Comparison of ENCODE assay signal across 8 mouse cellular contexts in the genomic region with DNA sequence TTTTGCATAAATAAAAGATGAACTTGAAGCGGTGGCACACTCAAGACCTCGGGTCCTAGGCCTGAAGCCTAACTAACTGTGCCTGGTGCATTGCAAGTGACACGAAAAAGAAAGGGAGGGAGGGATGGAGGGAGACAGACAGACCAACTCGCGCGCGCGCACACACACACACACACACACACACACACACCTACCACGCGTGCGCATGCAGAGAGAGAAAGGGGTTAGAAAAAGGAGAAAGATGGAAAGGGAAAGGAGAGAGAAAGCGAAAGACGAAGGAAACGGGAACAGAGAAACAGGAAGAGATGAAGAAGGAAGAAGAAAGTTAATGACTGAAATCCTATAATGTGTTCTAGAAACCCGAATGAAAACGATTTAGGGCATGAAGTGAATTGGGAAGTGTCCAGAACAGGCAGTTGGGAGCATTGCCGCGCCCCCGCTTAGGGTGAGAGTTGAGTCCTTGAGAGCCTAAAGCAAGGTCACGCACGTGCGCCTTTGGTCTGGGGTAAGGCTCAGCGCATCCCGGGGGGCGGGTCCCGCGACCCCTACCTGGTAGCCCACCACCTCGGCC. TPM values are rescaled to one million over a fixed set of nuclear protein-coding genes. Genes with fewer than 3 reads are reported as not detected.
DNase-seq lines count a peak whose midpoint lies in the region; ATAC-seq and TF ChIP-seq lines count a peak whose summit lies in the region.

No protein-coding gene starts in this region.

- H3K9me3 ChIP-seq in heart, postnatal 0 days (replicated peaks; ENCODE audit: control insufficient read depth, low read length), result no peaks in the 10 kb centered on the region
- H3K9me3 ChIP-seq in lung, embryonic 16.5 days (ENCODE audit: control insufficient read depth, low read length), result no peaks in the 10 kb centered on the region

- peak overlapping the region; percentile 97 for H3K4me2 ChIP-seq in heart, postnatal 0 days (ENCODE audit: low read depth, low read length)
- peak overlapping the region; percentile 99 for H3K4me2 ChIP-seq in lung, embryonic 16.5 days (ENCODE audit: low read depth, low read length)

- TF ChIP-seq CTCF in heart, postnatal 0 days (IDR thresholded peaks at IDR 0.05; ENCODE audit: low read depth), result no peak

- peak overlapping the region; percentile 100 for H3K27ac ChIP-seq in heart, postnatal 0 days (ENCODE audit: low read depth)
- peak overlapping the region; percentile 97 for H3K27ac ChIP-seq in lung, embryonic 16.5 days (ENCODE audit: low read length)

- peaks cover 8% of the 10 kb centered on the region for H3K4me1 ChIP-seq in heart, postnatal 0 days (ENCODE audit: control insufficient read depth, insufficient read depth)
- H3K4me1 ChIP-seq in lung, embryonic 16.5 days (replicated peaks; ENCODE audit: control insufficient read depth, insufficient read depth, low read length), result peaks cover 4% of the 10 kb centered on the region; the same call in 1 of the 2 replicates

- peak; percentile 67 for DNase-seq in CD4-positive, CD25-positive, alpha-beta regulatory T cell, adult 2 months (ENCODE audit: low read depth, low spot score)
- DNase-seq in WW6 (ENCODE audit: low read depth, low spot score), result peak; percentile 43
- DNase-seq in embryo, embryonic 11.5 days (ENCODE audit: low read depth, low spot score), result peak; percentile 14
- peak; percentile 27 for DNase-seq in heart, postnatal 0 days (ENCODE audit: low spot score)
- DNase-seq in layer of hippocampus, adult 9-11 months, result peak; percentile 28
- DNase-seq in retina, embryonic 14.5 days (ENCODE audit: low spot score), result peak; percentile 49
- DNase-seq in ovary, postnatal 14 days (ENCODE audit: low spot score), result no peak

- no peak for TF ChIP-seq EP300 in heart, postnatal 0 days (IDR thresholded peaks at IDR 0.05; ENCODE audit: low read depth)

- 4% methylated on average over 28 of the region's 28 CpGs for WGBS in heart, postnatal 0 days
- WGBS in lung, embryonic 16.5 days, result 4% methylated on average over 28 of the region's 28 CpGs

- H3K4me3 ChIP-seq in heart, postnatal 0 days (ENCODE audit: low read depth, low read length), result peak overlapping the region; percentile 87
- peak overlapping the region; percentile 83 for H3K4me3 ChIP-seq in lung, embryonic 16.5 days (ENCODE audit: low read length)

- H3K27me3 ChIP-seq in heart, postnatal 0 days (ENCODE audit: control insufficient read depth, insufficient read depth, low read length), result no peaks in the 10 kb centered on the region
- H3K27me3 ChIP-seq in lung, embryonic 16.5 days (ENCODE audit: control insufficient read depth, insufficient read depth, low read depth, low read length), result no peaks in the 10 kb centered on the region

- peak; percentile 18; the same call in 1 of the 2 replicates for ATAC-seq in heart, postnatal 0 days (ENCODE audit: insufficient read depth, low read depth)
- peak; percentile 46 for ATAC-seq in lung, embryonic 16.5 days (ENCODE audit: low read depth)

- peaks cover 18% of the 10 kb centered on the region for H3K36me3 ChIP-seq in heart, postnatal 0 days (replicated peaks; ENCODE audit: control insufficient read depth, insufficient read depth, low read length)
- peaks cover 7% of the 10 kb centered on the region for H3K36me3 ChIP-seq in lung, embryonic 16.5 days (ENCODE audit: control insufficient read depth, insufficient read depth, low read length)

- peak overlapping the region; percentile 97 for H3K9ac ChIP-seq in heart, postnatal 0 days (replicated peaks; ENCODE audit: low read depth, low read length)
- H3K9ac ChIP-seq in lung, embryonic 16.5 days (ENCODE audit: low read length), result peak overlapping the region; percentile 95

RNA-seq across cellular contexts. Expression of a gene that starts 1.4 kb away (rescaled TPM):
- 75.2 and 76.6 TPM in 2 replicates for total RNA-seq in heart, postnatal 0 days (2014; rRNA removed; ENCODE audit: low replicate concordance)
- polyA plus RNA-seq in heart, postnatal 0 days (2015; fragmentation: Nextera tagmentation; extraction: Ambion mirVana), result 133 and 136 TPM in 2 replicates
- polyA plus RNA-seq in lung, embryonic 16.5 days (2015; fragmentation: Nextera tagmentation; extraction: Ambion mirVana), result 41.6 and 42.1 TPM in 2 replicates

RNA-seq across cellular contexts. Expression of a gene that starts 17.1 kb away (rescaled TPM):
- not detected in 2 replicates for total RNA-seq in heart, postnatal 0 days (2014; rRNA removed; ENCODE audit: low replicate concordance)
- 1.4 and 1.5 TPM in 2 replicates for polyA plus RNA-seq in heart, postnatal 0 days (2015; fragmentation: Nextera tagmentation; extraction: Ambion mirVana)
- 0.15 and 0.33 TPM in 2 replicates for polyA plus RNA-seq in lung, embryonic 16.5 days (2015; fragmentation: Nextera tagmentation; extraction: Ambion mirVana)

RNA-seq across cellular contexts. Expression of a gene that starts 30.7 kb away (rescaled TPM):
- total RNA-seq in heart, postnatal 0 days (2014; rRNA removed; ENCODE audit: low replicate concordance), result under 0.01 TPM in 1 of 2 replicates, not detected in the other
- 0.04 and 0.07 TPM in 2 replicates for polyA plus RNA-seq in heart, postnatal 0 days (2015; fragmentation: Nextera tagmentation; extraction: Ambion mirVana)
- 0.06 and 0.13 TPM in 2 replicates for polyA plus RNA-seq in lung, embryonic 16.5 days (2015; fragmentation: Nextera tagmentation; extraction: Ambion mirVana)

RNA-seq across cellular contexts. Expression of a gene that starts 31.4 kb away (rescaled TPM):
- total RNA-seq in heart, postnatal 0 days (2014; rRNA removed; ENCODE audit: low replicate concordance), result 9.5 and 19.3 TPM in 2 replicates
- polyA plus RNA-seq in heart, postnatal 0 days (2015; fragmentation: Nextera tagmentation; extraction: Ambion mirVana), result 8.9 and 9.6 TPM in 2 replicates
- 36.2 and 36.3 TPM in 2 replicates for polyA plus RNA-seq in lung, embryonic 16.5 days (2015; fragmentation: Nextera tagmentation; extraction: Ambion mirVana)
